Mouse (Mus musculus): ENCODE data around the gene Srpr. TPM values are rescaled to one million over a fixed set of nuclear protein-coding genes. Genes with fewer than 3 reads are reported as not detected.

The Srpr gene
- total RNA-seq, 4 experiments from 2014 or later = 140 to 169 (median 165) TPM

GRCm38 (mm10) chr9:35188700-35189099, 11.3 kb upstream of the Srpr start:
- no peak for DNase-seq

GRCm38 (mm10) chr9:35192983-35193542, 6.9 kb upstream of the Srpr start:
- DNase-seq = no peak

GRCm38 (mm10) chr9:35194048-35194447, 5.9 kb upstream of the Srpr start:
- no peak for DNase-seq

GRCm38 (mm10) chr9:35197625-35198024, 2.4 kb upstream of the Srpr start:
- DNase-seq = no peak

GRCm38 (mm10) chr9:35198351-35198750, 1.6 kb upstream of the Srpr start:
- no peak for DNase-seq

GRCm38 (mm10) chr9:35198945-35199771, 817 bp upstream of the Srpr start:
- no peak for DNase-seq

GRCm38 (mm10) chr9:35200529-35201060, 620 bp downstream of the Srpr start:
- no peak for DNase-seq

- no peak for DNase-seq
These were observed 3.6 kb downstream of the Srpr start for GRCm38 (mm10) chr9:35203536-35203935.

GRCm38 (mm10) chr9:35204421-35204820, 4.4 kb downstream of the Srpr start:
- DNase-seq = no peak

GRCm38 (mm10) chr9:35210542-35211474, 10.8 kb downstream of the Srpr start, which contains the start of gene Foxred1:
Gene Foxred1, minus strand, starts transcription at chr9:35211055.
- peak; percentile 99 for DNase-seq

- DNase-seq = no peak
These were observed 11.9 kb downstream of the Srpr start for GRCm38 (mm10) chr9:35211573-35212511.

GRCm38 (mm10) chr9:35217963-35218362, 18.0 kb downstream of the Srpr start:
- DNase-seq = no peak

GRCm38 (mm10) chr9:35223466-35223865, 23.5 kb downstream of the Srpr start:
- no peak for DNase-seq

GRCm38 (mm10) chr9:35228671-35229070, 28.7 kb downstream of the Srpr start:
- DNase-seq = no peak

GRCm38 (mm10) chr9:35235996-35236395, 36.0 kb downstream of the Srpr start:
- no peak for DNase-seq

GRCm38 (mm10) chr9:35238371-35238770, 38.4 kb downstream of the Srpr start:
- no peak for DNase-seq

GRCm38 (mm10) chr9:35238915-35239571, 39.1 kb downstream of the Srpr start:
- no peak for DNase-seq

GRCm38 (mm10) chr9:35239734-35240133, 39.8 kb downstream of the Srpr start:
- no peak for DNase-seq

- DNase-seq = no peak
These were observed 47.4 kb downstream of the Srpr start for GRCm38 (mm10) chr9:35247405-35247804.

- DNase-seq = no peak
These were observed 49.5 kb downstream of the Srpr start for GRCm38 (mm10) chr9:35249476-35249875.

- no peak for DNase-seq
These were observed 57.4 kb downstream of the Srpr start for GRCm38 (mm10) chr9:35257365-35257764.
